Mouse (Mus musculus) retina, postnatal 1 day (tissue): ENCODE measurements around the gene Skor1.

Experiments used
- DNase-seq: peaks from one replicate; pipeline ENCODE4 v3.0.0-alpha.2; 2012

The Skor1 gene

GRCm38 (mm10) chr9:63089141-63089540 lies 59.6 kb downstream of the Skor1 start:
- DNase-seq = no peak
